Mouse (Mus musculus) olfactory bulb, adult 2 months (tissue): ENCODE data around the gene Fto.

ENCODE experiments used
- CTCF ChIP-seq: fragments of 200-500 bp; IDR thresholded peaks from 2 replicates; pipeline ENCODE4 v1.5.1; 2012; ENCODE audit warnings: low read depth, mild to moderate bottlenecking, low read length, moderate library complexity; ENCODE audit not compliant: insufficient read depth
- POLR2A ChIP-seq: fragments of 200-500 bp; IDR thresholded peaks from 2 replicates; pipeline ENCODE4 v1.6.1; 2012; ENCODE audit warnings: mild to moderate bottlenecking, low read depth, low read length, moderate library complexity; ENCODE audit not compliant: insufficient read depth

GRCm38 (mm10) chr8:91443911-91444310 is 130.6 kb downstream of the Fto start:
- TF ChIP-seq CTCF (no peak), POLR2A (no peak)
